Mouse (Mus musculus) frontal cortex, postnatal 10 days (tissue): ENCODE measurements around the gene Uri1.

Source experiments
- DNase-seq, 2 experiments: peaks; one replicate each; pipeline ENCODE4 v3.0.0; 2022; ENCODE audit warnings: low spot score in 2 of 2, mixed read lengths in 1 of 2

The Uri1 gene

DNA sequence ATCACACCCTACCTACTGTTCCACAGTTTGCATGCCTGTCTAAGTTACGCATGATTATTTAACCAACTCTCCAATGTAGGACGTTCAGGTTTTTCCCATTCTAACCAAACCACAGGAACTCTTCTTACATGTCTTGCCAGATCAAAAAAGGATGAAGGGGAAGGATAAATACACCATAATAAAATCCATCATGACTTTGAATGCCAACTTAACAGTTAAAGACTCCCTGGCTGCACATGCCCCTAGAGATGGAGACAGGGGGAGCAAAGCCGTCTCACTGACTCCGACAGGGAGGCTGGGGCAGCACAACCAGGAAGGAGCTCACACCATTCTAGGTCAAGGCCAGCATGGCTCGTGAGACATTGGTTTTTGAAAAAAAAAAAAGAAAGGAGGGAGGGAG, 8.0 kb downstream of the Uri1 start:
- DNase-seq, result no peak

DNA sequence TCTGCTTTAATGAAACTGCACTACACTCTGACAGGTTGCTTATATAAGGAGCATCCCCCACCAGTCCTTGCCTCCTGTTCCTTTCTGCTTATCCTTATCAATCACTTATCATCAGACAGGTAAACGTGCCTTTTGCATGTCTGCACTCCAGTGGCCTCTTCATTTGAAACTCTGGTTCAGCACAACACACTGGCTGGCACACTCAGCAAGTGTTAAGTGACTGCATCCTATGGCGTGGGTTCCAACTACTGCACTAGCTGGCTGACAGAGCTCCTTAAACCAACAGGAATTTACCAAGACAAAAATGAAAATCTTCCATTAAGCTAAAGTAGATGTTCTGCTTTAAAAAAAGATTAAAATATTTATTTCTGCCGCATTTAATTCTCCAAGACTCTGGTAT, 9.4 kb downstream of the Uri1 start:
- DNase-seq, result no peak

DNA sequence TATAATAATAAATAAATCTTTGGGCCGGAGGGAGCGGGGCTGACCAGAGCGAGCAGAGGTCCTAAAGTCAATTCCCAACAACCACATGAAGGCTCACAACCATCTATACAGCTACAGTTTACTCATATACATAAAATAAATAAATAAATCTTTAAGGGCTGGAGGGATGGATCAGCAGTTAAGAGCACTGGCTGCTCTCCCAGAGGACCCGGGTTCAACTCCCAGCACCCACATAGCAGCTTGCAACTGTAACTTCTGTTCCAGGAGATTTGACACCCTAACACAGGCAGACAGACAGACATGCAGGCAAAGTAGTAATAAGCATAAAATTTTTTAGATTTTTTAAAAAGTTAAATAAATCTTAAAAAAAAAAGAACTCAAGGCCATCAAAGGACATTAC, 10.5 kb downstream of the Uri1 start:
- no peak for DNase-seq

DNA sequence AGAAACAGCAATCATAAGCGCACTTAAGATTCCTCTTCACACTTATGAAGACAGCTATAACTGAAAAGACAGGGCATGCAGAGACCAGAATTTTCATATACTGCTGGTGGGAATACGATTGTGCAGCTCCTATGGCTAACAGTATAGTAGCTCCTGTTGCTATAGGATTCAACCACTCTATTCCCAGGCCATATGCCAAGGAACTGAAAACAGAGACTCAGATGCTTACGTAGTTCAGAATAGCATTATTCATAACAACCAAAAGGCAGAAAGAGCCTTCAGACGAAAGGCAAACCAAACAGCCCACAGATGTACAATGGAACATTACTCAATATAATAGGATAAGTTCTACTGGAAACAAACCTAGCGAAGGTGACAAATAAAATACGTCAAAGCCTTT, 15.0 kb downstream of the Uri1 start:
- DNase-seq, result no peak

DNA sequence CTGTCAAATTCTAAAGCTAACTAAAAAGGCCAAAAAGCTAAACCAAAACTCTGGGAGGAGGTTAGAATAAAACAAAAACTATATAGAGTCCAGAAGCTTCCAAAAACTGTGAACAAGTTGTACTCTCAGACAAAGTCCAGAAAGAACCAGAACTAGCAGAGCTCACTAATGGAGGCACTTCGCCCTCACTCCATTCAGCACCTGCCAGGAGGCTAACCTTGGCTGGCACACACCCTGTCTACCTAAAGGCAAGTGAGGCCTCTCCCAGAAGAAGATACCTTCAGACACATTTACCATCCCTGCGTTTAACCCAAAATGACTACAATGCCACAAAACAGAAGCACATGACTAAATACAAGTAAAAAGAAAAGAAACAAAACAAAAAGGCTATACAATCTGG, 20.9 kb downstream of the Uri1 start:
- no peak for DNase-seq

DNA sequence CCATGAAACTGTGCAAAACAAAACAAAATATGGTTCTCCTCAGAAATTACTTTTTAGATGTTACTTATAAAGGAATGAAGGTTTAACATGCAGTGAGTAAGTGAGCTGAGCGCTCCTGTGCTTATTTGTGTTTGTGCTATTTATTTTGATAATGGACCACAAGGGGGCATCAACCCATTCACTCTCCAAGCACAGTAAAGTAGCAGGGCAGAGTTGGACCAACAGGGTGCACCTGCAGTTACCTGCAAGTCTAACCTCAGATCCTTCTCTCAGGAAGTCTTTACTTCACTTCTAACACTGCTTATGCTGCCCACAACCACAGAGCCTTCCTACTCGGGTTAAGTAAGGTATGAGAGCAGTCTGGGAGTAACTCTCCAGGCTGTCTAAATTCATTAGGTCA, 23.7 kb downstream of the Uri1 start:
- DNase-seq, result no peak

DNA sequence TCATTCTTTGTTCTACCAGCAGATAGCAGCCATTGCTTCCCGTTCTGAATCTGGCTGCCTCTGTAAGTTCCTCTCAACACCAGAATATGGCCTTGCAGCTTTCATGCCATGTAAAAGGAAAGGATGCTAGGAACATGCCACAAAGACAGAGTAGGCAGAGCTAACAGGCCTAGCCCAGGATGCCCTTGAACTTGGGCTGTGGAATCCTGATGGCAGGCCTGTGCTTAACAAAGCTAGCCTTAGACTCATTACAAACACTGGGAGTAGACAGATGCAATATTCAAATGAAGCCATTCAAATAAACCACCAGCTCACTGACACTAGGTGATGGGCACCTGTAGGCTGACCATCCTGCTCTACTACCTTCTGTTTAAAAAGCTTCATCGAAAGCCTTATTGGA, 30.5 kb downstream of the Uri1 start:
- DNase-seq, result no peak

DNA sequence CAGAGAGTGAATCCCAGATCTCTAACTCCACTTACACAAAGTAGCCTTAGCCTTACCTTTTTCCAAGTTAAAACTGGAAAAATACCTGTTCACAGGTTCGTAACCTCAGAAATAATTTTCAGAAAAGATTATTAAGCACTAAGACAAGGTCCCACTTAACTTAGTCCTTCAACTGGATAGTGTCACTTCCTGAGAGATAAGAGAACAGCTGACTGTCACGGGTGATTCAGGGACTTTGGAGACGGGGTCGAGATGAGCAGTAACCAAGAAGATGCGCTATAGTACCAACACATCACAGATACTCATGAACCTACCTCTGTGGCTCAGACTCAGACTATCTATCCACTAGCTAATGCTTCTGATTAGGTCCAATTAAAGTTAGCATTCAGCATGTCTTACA, 38.5 kb downstream of the Uri1 start:
- no peak for DNase-seq

DNA sequence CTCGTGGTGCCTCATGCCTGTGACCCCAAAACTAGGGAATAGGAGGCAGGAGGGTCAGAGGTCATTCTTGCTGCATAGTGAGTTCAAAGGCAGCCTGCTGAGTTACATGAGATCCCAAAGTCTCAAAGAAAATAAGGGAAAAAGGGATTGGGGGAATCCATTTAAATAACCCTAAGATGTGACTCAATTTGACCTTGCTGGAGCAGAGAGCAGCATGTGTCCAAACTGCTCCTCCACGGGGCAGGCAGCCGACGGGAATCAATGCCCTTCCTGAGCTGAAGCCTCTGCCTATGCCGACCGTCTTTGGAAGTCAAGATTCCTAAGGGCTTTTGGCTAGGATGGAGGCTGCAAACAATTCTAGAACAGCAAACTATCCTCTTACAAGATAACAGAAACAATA, 39.9 kb downstream of the Uri1 start:
- no peak for DNase-seq

DNA sequence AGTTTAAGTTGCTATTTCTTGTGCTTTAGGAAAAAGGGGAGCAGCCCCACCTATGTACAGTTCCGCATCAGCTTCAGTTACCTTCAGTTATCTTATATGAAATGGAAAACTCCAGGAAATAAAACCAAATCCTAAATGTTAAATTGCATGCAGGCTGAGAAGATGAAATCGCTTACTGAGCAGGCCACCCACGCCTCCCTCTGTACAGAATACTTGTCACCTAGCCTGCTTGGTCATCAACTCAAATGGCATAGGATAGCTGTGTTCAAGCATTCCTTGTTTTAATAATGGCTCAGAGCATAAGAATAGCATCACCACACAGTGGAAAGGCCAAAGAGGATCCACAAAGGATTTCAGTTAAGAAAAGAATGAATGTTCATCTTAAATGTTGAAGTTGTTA, 43.6 kb downstream of the Uri1 start:
- DNase-seq, result no peak

DNA sequence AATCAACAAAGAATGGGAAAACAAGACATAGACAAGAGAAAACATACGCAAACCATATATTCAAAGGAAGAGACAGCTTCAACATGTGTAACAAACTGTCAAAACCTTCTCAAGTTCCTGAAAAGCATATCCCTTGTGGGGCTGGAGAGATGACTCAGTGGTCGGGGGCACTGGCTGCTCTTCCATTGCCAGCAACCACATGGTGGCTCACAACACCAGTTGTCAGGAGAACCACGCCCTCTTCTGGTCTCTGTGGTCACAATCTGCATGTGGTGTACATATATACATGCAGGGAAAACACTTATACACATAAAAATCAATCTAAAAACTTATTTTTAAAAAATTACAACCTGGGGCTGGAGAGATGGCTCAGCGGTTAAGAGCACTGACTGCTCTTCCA, 44.9 kb downstream of the Uri1 start:
- DNase-seq, result no peak

DNA sequence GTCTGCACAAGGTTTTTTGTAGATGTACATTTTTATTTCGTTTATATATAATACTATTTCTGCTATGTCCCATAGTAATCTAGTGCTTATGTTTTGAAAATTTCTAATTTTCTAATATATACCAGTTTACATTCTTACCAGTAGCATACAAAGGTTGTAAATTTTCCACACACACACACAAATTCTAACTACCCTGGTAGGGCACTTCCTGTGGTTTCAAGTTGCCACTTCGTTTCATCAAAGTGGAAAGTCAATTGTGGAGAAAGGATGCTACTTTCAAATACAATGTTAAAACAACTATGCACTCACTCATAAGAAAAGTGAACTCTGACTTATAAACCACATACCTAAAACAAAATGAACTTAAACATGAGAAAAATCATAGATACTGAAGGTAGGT, 45.7 kb downstream of the Uri1 start:
- no peak for DNase-seq

DNA sequence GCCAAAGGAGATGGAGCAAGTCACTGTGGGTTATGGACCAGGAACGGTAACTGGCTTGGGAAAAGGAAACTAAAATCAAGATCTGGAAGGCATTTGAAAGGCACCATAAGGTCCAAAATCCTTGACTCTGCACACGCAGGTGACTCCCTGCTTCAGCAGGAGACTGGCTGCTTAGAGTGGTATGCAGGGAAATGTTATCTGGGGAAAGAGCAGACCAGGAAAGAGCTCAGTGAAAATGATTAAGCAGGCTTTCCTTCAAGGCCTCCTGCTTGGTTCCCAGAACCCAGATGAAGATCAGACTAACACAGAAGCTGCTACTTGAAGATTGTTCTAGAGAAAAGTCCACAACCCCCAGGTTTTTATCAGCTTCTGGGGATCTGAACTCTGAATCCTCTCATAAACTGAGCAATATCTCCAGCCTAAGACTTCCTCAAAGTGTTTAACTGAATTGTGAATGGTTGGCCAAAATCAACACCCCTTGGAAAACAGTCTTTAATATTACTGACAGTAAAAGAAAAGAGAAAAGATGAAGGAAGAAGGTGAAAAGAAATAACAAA, 50.3 kb downstream of the Uri1 start:
- DNase-seq, result no peak

DNA sequence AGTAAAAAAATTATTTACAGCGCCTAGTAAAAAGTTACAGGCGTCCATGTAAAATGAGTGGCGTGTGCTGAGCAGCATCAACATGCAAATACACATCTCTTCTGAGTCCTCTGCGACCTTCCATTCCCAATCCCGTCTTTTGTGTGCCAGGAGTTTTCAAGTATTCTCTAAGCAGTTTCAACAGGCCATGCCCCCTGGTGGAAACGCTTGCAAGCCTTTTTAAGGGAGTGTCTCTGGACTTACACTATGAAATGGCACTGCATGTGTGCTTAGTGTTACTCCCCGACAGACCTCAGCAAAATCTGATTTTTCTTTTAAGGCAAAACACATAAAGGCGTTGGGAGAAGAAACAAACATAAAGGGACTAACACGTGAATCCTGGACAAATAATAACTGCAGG, 50.8 kb downstream of the Uri1 start:
- no peak for DNase-seq

DNA sequence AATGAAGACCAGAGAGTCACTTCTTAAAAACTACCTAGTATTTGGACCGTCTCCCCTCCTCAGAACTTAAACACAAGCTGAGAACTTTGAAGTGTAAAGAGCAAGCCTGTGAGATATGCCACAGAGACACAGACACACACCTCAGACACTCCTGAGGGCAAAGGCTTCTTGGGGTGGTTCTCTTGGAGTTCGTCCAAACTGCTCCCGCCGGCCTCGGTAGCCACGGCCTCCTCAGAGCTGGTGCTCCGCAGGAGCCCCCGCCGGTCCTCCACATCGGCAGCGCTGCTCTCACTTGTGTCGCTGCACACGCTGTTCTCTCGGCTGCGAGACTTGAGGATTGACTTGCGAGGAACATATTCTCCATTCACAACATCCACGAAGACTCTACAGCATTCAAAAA, 61.0 kb downstream of the Uri1 start:
- no peak for DNase-seq

DNA sequence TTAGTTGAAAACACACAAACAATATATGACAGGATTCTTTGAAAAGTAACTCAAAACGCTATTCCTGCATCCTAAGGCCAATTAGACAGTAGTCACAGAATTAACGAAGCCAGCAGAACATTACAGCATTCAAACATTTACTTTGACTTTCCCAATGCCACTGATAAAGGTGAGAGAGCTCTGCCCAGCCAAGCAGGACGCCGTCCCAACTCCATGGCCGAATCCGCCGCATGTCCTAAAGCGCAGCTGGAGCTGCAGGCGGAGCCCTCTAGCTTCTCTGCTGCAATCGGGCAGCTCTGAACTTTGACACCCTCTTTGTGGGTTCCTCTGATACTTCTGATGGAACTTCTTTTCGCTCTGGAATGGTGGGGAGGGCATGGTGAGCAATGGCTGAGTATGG, 62.1 kb downstream of the Uri1 start:
- no peak for DNase-seq

DNA sequence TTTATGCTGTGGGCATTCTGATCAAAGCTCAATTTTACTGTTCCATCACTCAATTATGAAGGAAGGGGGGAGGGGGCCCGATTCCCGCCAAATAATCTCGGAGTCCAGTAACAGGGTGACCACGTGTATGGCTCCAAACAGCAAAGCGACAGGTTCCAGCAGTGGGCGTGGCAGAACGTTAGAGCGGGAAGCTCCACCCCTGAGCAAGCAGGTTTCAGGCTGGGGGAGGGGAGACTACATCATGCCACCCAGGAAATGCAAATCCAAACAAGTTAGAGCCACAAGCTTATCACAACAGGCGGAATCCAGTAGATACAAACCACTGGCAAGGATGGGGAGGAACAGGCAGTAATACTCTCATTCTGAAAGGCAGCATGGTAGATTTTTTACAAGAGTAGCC, 71.5 kb downstream of the Uri1 start:
- no peak for DNase-seq

DNA sequence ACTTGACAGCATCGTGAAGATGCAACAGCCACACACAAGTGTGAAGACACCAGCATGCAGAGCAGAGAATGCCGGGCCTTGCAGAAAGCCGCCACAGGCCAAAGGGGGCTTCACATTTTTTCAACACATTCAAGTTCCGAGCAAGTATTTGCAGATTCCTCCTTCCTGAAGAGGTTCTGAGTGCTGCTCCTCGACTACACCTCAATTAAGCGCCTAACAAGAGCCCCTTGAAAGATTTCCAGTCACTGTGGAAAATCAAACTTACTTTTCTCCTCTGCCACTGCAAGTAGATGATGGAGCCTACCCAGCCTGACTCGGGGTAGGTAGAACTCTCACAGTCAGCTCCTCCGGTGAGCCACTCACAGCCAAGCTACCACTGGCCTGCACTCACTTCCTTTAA, 86.9 kb downstream of the Uri1 start:
- no peak for DNase-seq

DNA sequence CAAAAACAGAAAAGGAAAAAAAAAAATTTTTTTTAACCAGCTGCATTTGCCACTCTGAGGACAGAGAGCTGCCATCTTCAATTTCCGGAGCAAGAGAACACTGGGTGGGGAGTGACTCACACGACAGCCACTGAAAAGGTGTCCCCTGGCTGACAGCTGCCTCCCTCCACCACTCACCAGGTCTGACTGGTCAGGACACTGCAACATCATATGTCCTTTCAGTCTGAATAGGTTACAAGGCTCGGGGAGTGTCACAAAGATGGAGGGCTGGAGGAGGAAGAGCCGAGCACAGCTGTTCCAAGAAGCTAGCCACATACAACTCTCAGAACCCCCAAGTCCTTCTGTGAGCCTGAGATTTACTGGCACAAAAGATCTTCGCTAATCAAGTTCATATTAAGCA, 87.6 kb downstream of the Uri1 start:
- no peak for DNase-seq

DNA sequence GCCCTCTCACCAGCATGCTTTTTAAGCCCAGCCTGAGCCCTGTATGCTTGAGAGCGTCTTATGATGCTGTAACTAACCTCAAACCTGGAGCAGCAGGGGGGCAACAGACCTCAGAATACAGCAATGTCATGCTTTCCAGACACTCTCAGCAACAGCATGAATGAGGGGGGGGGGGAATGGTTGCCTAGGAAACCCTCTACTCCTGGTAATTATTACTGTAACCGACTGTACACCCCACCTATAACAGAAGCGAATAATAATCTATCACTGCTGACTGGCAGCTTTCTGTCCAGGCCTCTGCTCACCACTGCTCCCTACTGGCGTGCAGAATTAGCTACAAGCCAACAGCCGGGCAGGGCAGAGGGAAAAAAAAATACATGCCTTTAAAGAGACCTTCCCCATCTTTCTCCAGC, 88.6 kb downstream of the Uri1 start:
- no peak for DNase-seq

DNA sequence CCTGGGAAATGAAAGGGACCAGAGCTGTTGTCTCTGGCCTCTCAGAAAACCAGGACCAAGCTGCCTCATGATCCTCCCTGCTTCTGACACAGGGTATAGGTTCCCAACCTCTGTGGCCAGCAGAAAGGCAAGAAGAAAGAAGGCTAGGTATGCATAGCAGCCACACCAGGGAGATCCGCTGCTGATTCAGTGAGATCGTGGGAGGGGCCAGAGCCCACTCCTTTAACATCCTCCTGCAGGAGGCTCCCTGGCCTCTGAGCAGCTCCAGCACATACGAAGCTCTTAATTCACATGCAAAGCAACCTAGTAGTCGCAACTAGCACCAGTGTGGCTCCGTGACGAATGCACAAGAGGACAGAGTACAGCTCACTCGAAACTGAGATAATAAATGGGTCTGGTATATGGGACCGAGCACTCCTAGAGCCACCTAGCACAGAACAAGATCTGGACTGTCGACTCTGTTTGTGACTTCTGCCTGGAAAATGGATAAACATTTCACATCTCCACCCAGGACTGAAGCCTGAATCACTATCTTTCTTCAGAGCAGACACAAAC, 89.5 kb downstream of the Uri1 start:
- DNase-seq, result no peak

DNA sequence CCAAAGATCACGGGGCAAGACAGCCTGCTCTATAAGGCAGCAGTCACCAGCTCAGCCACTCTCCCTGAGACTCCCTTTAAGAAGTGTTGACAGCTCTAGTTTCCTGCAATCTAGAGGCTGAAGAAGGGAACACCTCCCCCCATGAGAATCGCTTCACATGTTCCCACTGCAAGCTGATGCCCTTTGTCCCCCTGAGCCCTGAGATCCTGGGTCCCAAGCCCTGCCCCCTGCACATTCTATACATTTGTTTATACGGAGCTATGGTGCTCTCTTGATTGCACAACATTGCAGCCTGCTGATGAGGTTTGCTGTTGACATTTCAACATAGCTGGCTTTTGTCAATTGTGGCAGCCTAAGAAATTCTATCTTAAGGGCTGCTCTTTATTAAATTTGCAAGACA, 91.7 kb downstream of the Uri1 start:
- no peak for DNase-seq

DNA sequence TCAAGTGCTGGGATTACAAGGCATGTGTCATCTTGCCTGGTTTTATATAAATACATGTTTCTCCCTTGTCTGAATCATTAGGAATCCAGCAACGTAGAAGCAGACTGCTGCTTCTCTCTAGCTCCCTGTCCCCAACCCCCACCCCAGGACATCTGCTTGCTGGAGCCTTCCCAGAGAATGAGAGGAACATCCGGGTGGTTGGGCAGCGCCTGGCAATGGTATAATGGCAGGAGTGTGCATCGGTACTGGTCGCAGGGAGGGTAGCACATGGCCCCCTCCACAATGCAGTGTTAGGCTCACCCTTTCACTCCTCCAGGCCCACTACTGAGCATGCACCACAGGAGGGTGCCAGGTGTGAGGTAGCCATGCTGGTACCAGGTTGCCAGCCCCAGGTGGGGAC, 93.6 kb downstream of the Uri1 start:
- DNase-seq, result peak in 1 of 2 experiments; percentile 51

DNA sequence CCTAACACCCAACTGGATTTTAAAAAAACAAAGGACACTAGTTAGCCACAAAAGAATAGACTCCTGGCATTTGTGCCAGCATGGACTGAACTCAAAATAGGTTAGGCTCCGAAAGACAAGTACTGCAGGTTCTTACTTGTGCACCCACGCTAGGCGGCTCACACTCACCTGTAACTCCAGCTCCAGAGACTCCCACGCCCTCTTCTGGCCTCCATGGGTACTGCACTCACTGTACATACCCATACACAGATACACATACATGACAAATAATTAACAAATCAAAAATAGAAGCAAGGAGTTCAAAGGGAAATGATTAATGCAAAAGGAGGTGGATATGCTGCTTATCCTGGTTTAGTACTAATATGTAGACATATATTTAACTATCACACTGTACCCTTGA, 100.4 kb downstream of the Uri1 start:
- no peak for DNase-seq
